Mouse (Mus musculus) forebrain, embryonic 11.5 days (tissue): ENCODE data around the gene Tspan9. TPM values are rescaled to one million over a fixed set of nuclear protein-coding genes. Genes with fewer than 3 reads are reported as not detected.

Experiments used
- ATAC-seq: fragments of 200-750 bp; cut with Nextera tagmentation; replicated peaks from 2 replicates; pipeline ENCODE4 v1.8.0; 2017; ENCODE audit warnings: moderate TSS enrichment; ENCODE audit not compliant: low FRiP score
- DNase-seq: peaks from one replicate; pipeline ENCODE4 v3.0.0-alpha.2; 2017; ENCODE audit warnings: low spot score
- H3K27ac ChIP-seq: fragments of 300-500 bp; sonication (generic); 2 replicates; pipeline ENCODE4 v1.5.1; 2014; ENCODE audit warnings: low read depth, low read length
- H3K27me3 ChIP-seq: fragments of 300-500 bp; sonication (generic); 2 replicates; pipeline ENCODE4 v1.6.1; 2014; ENCODE audit warnings: mild to moderate bottlenecking, low read length, mixed read lengths; ENCODE audit not compliant: control insufficient read depth, insufficient read depth
- H3K36me3 ChIP-seq: fragments of 300-500 bp; sonication (generic); 2 replicates; pipeline ENCODE4 v1.6.1; 2014; ENCODE audit warnings: mild to moderate bottlenecking, low read length, moderate library complexity, mixed read lengths; ENCODE audit not compliant: control insufficient read depth, insufficient read depth
- H3K4me1 ChIP-seq: fragments of 300-500 bp; sonication (generic); replicated peaks from 2 replicates; pipeline ENCODE4 v1.6.1; 2014; ENCODE audit warnings: low read length, mixed read lengths; ENCODE audit not compliant: control insufficient read depth, insufficient read depth
- H3K4me2 ChIP-seq: fragments of 300-500 bp; sonication (generic); 2 replicates; pipeline ENCODE4 v1.6.1; 2014; ENCODE audit warnings: low read depth, mild to moderate bottlenecking, low read length, moderate library complexity, mixed read lengths; ENCODE audit not compliant: severe bottlenecking
- H3K4me3 ChIP-seq: fragments of 300-500 bp; sonication (generic); 2 replicates; pipeline ENCODE4 v1.5.1; 2014; ENCODE audit warnings: low read depth, low read length
- H3K9ac ChIP-seq: fragments of 300-500 bp; sonication (generic); 2 replicates; pipeline ENCODE4 v1.6.1; 2014; ENCODE audit warnings: low read length
- H3K9me3 ChIP-seq: fragments of 300-500 bp; sonication (generic); 2 replicates; pipeline ENCODE4 v1.6.1; 2016; ENCODE audit warnings: low read length, mixed read lengths; ENCODE audit not compliant: control insufficient read depth
- WGBS: fragments of 180-500 bp; shearing (Covaris S2); extraction: QIAGEN DNeasy Blood & Tissue Kit; methylation state at CpG from one replicate; pipeline ENCODE4 v1.1.7; 2014; 5-methylcytosine and 5-hydroxymethylcytosine counted together
- polyA plus RNA-seq: library from polyadenylated mRNA; unstranded; fragments of >200 nt; fragmentation: Nextera tagmentation; extraction: Ambion mirVana; gene quantifications from 2 replicates; pipeline ENCODE4 v1.2.1, GENCODE M21; 2014

The Tspan9 gene
- polyA plus RNA-seq, 1 experiment from 2014 or later: 39.6 TPM

DNA sequence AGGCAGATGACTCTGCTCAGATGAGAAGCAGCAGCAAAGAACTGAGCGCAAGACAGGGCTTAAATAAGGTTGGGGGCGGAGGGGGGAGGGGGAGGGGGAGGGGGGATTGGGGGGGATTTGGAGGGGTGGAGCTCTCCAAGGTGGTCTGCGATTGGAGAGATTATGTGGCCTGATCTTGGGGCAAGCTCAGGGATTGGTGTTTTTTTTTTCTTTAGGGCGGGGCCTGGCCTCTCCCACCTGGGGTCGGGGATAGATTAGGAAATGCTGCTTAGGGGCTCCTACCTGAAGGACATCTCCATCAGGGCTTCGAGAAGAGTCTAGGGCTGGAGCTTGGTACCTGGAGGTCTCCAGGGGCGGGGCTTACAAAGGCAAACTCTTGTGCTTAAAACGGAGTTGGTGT lies 21.2 kb upstream of the Tspan9 start:
- no peaks in the 10 kb centered on the region for H3K27me3 ChIP-seq
- H3K4me2 ChIP-seq: no peak overlapping the region
- no peak overlapping the region for H3K9ac ChIP-seq
- DNase-seq (no peak), ATAC-seq (no peak)
- no peaks in the 10 kb centered on the region for H3K9me3 ChIP-seq
- H3K4me1 ChIP-seq: no peaks in the 10 kb centered on the region
- no peak overlapping the region for H3K4me3 ChIP-seq
- H3K27ac ChIP-seq: no peak overlapping the region
- WGBS: 88% methylated on average over 7 of the region's 8 CpGs
- H3K36me3 ChIP-seq: no peaks in the 10 kb centered on the region

GRCm38 (mm10) chr6:128159092-128159491 lies 15.7 kb upstream of the Tspan9 start:
- no peak for ATAC-seq
- H3K27me3 ChIP-seq: no peaks in the 10 kb centered on the region
- no peaks in the 10 kb centered on the region; the same call in 1 of the 2 replicates for H3K4me1 ChIP-seq
- H3K9ac ChIP-seq: no peak overlapping the region
- no peak overlapping the region for H3K4me3 ChIP-seq
- H3K27ac ChIP-seq: no peak overlapping the region
- no peaks in the 10 kb centered on the region for H3K36me3 ChIP-seq
- H3K9me3 ChIP-seq: no peaks in the 10 kb centered on the region
- H3K4me2 ChIP-seq: no peak overlapping the region
- WGBS: 89% methylated on average over 6 of the region's 6 CpGs
- DNase-seq: no peak

GRCm38 (mm10) chr6:128158031-128158430 lies 14.6 kb upstream of the Tspan9 start:
- Histone ChIP-seq H3K9me3 (no peaks in the 10 kb centered on the region), H3K27me3 (no peaks in the 10 kb centered on the region), H3K9ac (no peak overlapping the region), H3K27ac (no peak overlapping the region), H3K4me2 (no peak overlapping the region), H3K4me1 (no peaks in the 10 kb centered on the region; the same call in 1 of the 2 replicates), H3K36me3 (no peaks in the 10 kb centered on the region), H3K4me3 (no peak overlapping the region)
- DNase-seq: no peak
- WGBS: 70% methylated on average over 12 of the region's 12 CpGs
- no peak for ATAC-seq

DNA sequence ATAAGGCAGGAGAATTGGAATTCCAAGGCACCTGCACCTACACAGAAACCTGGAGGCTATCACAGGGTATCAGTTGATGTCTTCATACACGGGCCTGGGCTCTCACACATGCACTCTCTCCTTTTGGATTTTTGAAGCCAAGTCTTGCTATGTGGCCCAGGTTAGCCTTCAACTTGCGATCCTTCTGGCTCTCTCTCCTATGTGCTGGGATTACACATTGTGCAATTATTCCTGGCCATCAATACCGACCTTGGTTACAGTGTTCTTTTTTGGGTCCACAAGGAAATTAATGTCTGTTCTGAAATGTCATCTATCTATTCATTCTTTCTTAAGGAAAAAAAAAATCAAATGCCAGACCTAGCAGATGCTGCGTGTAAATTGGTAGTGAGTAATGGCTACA lies 13.1 kb upstream of the Tspan9 start:
- ATAC-seq (no peak), DNase-seq (no peak)
- Histone ChIP-seq H3K27ac (no peak overlapping the region), H3K4me2 (no peak overlapping the region), H3K4me1 (no peaks in the 10 kb centered on the region; the same call in 1 of the 2 replicates), H3K36me3 (no peaks in the 10 kb centered on the region), H3K9ac (no peak overlapping the region), H3K9me3 (no peaks in the 10 kb centered on the region), H3K4me3 (no peak overlapping the region), H3K27me3 (no peaks in the 10 kb centered on the region)
- WGBS: 80% methylated on average over 4 of the region's 4 CpGs

DNA sequence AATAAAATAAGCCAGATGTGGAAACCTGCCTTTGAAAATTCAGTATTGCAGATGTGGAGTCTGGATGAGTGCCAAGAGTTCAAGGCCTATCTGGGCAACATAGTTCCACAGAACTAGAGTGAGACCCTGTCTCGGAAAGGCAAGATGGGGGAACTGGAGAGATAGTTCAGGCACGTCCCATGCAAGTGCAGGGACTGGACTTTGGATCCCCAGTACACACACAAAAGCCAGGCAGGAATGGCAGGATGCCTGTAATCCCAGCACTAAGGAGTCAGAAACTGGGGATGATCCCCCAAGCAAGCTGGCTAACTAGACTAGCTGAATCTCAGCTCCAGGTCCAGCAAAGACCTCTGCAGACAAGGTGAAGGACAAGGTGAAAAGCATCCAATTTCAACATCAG lies 12.5 kb upstream of the Tspan9 start:
- 89% methylated on average over 2 of the region's 2 CpGs for WGBS
- Histone ChIP-seq H3K27me3 (no peaks in the 10 kb centered on the region), H3K9ac (no peak overlapping the region), H3K4me3 (no peak overlapping the region), H3K36me3 (no peaks in the 10 kb centered on the region), H3K4me1 (no peaks in the 10 kb centered on the region; the same call in 1 of the 2 replicates), H3K4me2 (no peak overlapping the region), H3K9me3 (no peaks in the 10 kb centered on the region), H3K27ac (no peak overlapping the region)
- ATAC-seq: no peak
- no peak for DNase-seq

- ATAC-seq (no peak), DNase-seq (no peak)
- 68% methylated on average over 6 of the region's 6 CpGs for WGBS
- H3K9ac ChIP-seq: no peak overlapping the region
- H3K36me3 ChIP-seq: no peaks in the 10 kb centered on the region
- no peak overlapping the region for H3K4me2 ChIP-seq
- H3K27ac ChIP-seq: no peak overlapping the region
- no peak overlapping the region for H3K4me3 ChIP-seq
- H3K27me3 ChIP-seq: no peaks in the 10 kb centered on the region; the same call in 1 of the 2 replicates
- no peaks in the 10 kb centered on the region for H3K9me3 ChIP-seq
- peaks cover 2% of the 10 kb centered on the region; the same call in 1 of the 2 replicates for H3K4me1 ChIP-seq
Measured at GRCm38 (mm10) chr6:128145765-128146164, 2.4 kb upstream of the Tspan9 start.

GRCm38 (mm10) chr6:128142369-128143278 lies 770 bp downstream of the Tspan9 start:
- 4% methylated on average over 20 of the region's 20 CpGs for WGBS
- H3K4me2 ChIP-seq: peak overlapping the region; percentile 62
- no peaks in the 10 kb centered on the region for H3K36me3 ChIP-seq
- peak overlapping the region; percentile 71 for H3K4me3 ChIP-seq
- H3K27me3 ChIP-seq: no peaks in the 10 kb centered on the region; the same call in 1 of the 2 replicates
- ATAC-seq (peak; percentile 59), DNase-seq (no peak)
- peak overlapping the region; percentile 69 for H3K9ac ChIP-seq
- H3K9me3 ChIP-seq: no peaks in the 10 kb centered on the region
- H3K27ac ChIP-seq: no peak overlapping the region
- peaks cover 2% of the 10 kb centered on the region; the same call in 1 of the 2 replicates for H3K4me1 ChIP-seq

GRCm38 (mm10) chr6:128140724-128141123 lies 2.7 kb downstream of the Tspan9 start:
- DNase-seq (no peak), ATAC-seq (no peak)
- WGBS: 56% methylated on average over 6 of the region's 6 CpGs

More at GRCm38 (mm10) chr6:128140724-128141123, 2.7 kb downstream of the Tspan9 start:
- Histone ChIP-seq H3K36me3 (no peaks in the 10 kb centered on the region), H3K27me3 (no peaks in the 10 kb centered on the region; the same call in 1 of the 2 replicates), H3K9me3 (no peaks in the 10 kb centered on the region), H3K27ac (no peak overlapping the region), H3K4me1 (peaks cover 2% of the 10 kb centered on the region; the same call in 1 of the 2 replicates), H3K4me3 (no peak overlapping the region), H3K9ac (no peak overlapping the region), H3K4me2 (no peak overlapping the region)
